Mouse (Mus musculus): Measurements from ENCODE around the gene Sdsl. TPM values are rescaled to one million over a fixed set of nuclear protein-coding genes. Genes with fewer than 3 reads are reported as not detected.
A peak's percentile ranks its signal among the peaks of the same experiment; 100 is the strongest.

Sdsl gene
- polyA plus RNA-seq, 1 experiment from 2014 or later = 8.2 TPM

DNA sequence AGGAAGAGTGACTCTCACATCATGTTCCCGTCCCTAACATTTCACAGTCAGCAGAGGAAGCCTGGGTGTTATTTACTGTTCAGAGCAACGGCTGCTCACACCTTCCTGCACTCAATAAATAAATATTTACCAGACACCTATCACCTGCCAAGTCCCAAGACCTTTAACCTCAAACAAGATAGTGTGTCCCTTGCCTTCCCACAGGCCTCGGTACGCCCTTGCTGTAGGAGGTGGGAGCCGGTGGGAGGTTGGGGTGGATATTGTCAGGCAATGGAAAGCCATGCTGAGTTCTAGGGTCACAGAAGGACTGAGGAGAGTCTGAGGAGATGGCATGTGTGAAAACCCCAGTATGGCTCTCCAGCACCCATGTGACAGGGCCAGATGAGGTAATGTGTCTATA is 4.3 kb downstream of the Sdsl start:
- WGBS (ENCODE audit: insufficient replicate concordance) = 51% methylated on average over 5 of the region's 5 CpGs
- no peaks in the 10 kb centered on the region; the same call in 1 of the 2 replicates for H3K27me3 ChIP-seq (ENCODE audit: control insufficient read depth, insufficient read depth, low read depth, low read length)
- H3K27ac ChIP-seq (ENCODE audit: low read length) = peak overlapping the region; percentile 37; the same call in 1 of the 2 replicates
- H3K4me3 ChIP-seq (ENCODE audit: low read depth, low read length) = no peak overlapping the region
- H3K9ac ChIP-seq (ENCODE audit: low read depth, low read length) = no peak overlapping the region
- ATAC-seq (ENCODE audit: low read depth) = peak; percentile 70
- peaks cover 3% of the 10 kb centered on the region for H3K9me3 ChIP-seq (replicated peaks; ENCODE audit: control insufficient read depth, low read length)
- H3K36me3 ChIP-seq (ENCODE audit: control insufficient read depth, insufficient read depth) = no peaks in the 10 kb centered on the region
- H3K4me2 ChIP-seq (ENCODE audit: low read depth, low read length) = no peak overlapping the region
- H3K4me1 ChIP-seq (ENCODE audit: control insufficient read depth, low read depth, low read length) = peaks cover 3% of the 10 kb centered on the region; the same call in 1 of the 2 replicates

DNA sequence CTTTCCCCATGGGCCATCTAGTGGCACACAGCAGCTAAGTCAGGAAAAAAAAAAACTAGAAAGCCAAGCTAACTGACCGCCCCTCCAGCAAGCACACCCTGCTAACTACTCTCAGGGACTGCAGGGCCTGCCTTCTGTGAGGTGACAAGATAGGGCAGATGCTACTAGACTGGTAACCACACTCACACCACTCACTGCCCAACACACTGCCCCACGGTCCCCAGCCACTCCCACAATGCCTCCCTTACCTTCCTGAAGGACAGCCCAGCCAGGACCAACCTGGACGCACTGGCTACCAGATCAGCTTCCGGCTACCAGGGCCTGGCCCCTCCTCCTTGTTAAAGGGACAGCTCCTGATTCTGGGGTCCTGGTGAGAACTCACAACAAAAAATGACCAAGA is 5.6 kb downstream of the Sdsl start:
- no peak; the same call in 1 of the 2 replicates for ATAC-seq (ENCODE audit: low read depth)
- Histone ChIP-seq H3K4me1 (ENCODE audit: control insufficient read depth, low read depth, low read length) (peaks cover 3% of the 10 kb centered on the region; the same call in 1 of the 2 replicates), H3K27me3 (ENCODE audit: control insufficient read depth, insufficient read depth, low read depth, low read length) (peaks cover 7% of the 10 kb centered on the region), H3K4me2 (ENCODE audit: low read depth, low read length) (peak overlapping the region; percentile 17; the same call in 1 of the 2 replicates), H3K9ac (ENCODE audit: low read depth, low read length) (peak overlapping the region; percentile 7; the same call in 1 of the 2 replicates), H3K36me3 (ENCODE audit: control insufficient read depth, insufficient read depth) (no peaks in the 10 kb centered on the region), H3K4me3 (ENCODE audit: low read depth, low read length) (no peak overlapping the region; the same call in 1 of the 2 replicates), H3K9me3 (replicated peaks; ENCODE audit: control insufficient read depth, low read length) (peaks cover 3% of the 10 kb centered on the region), H3K27ac (ENCODE audit: low read length) (peak overlapping the region; percentile 1; the same call in 1 of the 2 replicates)
- WGBS (ENCODE audit: insufficient replicate concordance) = 21% methylated on average over 4 of the region's 4 CpGs

DNA sequence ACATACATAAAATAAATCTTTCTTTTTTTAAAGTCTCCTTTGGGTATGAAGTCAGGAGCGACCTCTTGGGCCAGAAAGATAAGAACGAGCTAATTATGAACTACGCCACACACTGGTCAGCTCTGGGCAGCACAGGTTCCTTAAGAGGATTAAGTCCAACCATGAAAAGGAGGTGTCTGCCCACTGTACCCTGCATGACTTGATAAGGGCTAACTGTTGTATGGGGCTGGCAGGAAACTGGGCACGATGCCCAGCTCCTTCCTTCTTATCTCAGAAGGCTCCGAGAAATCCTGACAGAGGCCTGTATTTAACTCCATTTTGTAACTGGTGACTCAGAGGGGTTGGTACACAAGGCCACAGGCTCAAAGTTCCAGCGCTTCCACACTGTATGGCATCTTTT is 6.8 kb downstream of the Sdsl start:
- no peak overlapping the region for H3K27ac ChIP-seq (ENCODE audit: low read length)
- H3K4me2 ChIP-seq (ENCODE audit: low read depth, low read length) = no peak overlapping the region
- H3K9ac ChIP-seq (ENCODE audit: low read depth, low read length) = no peak overlapping the region
- H3K9me3 ChIP-seq (replicated peaks; ENCODE audit: control insufficient read depth, low read length) = peaks cover 3% of the 10 kb centered on the region
- peaks cover 3% of the 10 kb centered on the region; the same call in 1 of the 2 replicates for H3K4me1 ChIP-seq (ENCODE audit: control insufficient read depth, low read depth, low read length)
- no peaks in the 10 kb centered on the region for H3K36me3 ChIP-seq (ENCODE audit: control insufficient read depth, insufficient read depth)
- WGBS (ENCODE audit: insufficient replicate concordance) = 44% methylated on average over 6 of the region's 6 CpGs
- H3K4me3 ChIP-seq (ENCODE audit: low read depth, low read length) = no peak overlapping the region
- peak; percentile 47 for ATAC-seq (ENCODE audit: low read depth)
- peaks cover 9% of the 10 kb centered on the region for H3K27me3 ChIP-seq (ENCODE audit: control insufficient read depth, insufficient read depth, low read depth, low read length)

DNA sequence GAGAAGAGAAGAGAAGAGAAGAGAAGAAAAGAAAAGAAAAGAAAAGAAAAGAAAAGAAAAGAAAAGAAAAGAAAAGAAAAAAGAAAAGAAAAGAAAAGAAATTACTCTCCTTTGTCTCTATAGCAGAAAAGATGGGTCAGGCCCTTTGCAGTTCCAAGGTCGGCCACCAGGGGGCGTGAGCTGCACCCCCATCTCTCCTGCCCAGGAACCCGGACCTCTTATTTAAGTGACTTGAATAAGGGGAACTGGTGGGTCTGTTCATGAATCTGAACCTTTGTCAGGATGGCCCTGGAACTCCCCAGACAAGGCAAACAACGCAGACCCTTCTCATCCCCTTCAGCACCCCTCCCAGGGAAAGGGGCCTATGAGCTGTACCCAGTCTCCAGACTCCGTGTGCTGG is 7.5 kb downstream of the Sdsl start:
- Histone ChIP-seq H3K4me3 (ENCODE audit: low read depth, low read length) (no peak overlapping the region), H3K27ac (ENCODE audit: low read length) (no peak overlapping the region), H3K4me2 (ENCODE audit: low read depth, low read length) (no peak overlapping the region), H3K36me3 (ENCODE audit: control insufficient read depth, insufficient read depth) (no peaks in the 10 kb centered on the region), H3K4me1 (ENCODE audit: control insufficient read depth, low read depth, low read length) (peaks cover 3% of the 10 kb centered on the region; the same call in 1 of the 2 replicates), H3K9me3 (replicated peaks; ENCODE audit: control insufficient read depth, low read length) (peaks cover 3% of the 10 kb centered on the region), H3K9ac (ENCODE audit: low read depth, low read length) (no peak overlapping the region), H3K27me3 (ENCODE audit: control insufficient read depth, insufficient read depth, low read depth, low read length) (peaks cover 11% of the 10 kb centered on the region)
- 32% methylated on average over 5 of the region's 5 CpGs for WGBS (ENCODE audit: insufficient replicate concordance)
- ATAC-seq (ENCODE audit: low read depth) = no peak

DNA sequence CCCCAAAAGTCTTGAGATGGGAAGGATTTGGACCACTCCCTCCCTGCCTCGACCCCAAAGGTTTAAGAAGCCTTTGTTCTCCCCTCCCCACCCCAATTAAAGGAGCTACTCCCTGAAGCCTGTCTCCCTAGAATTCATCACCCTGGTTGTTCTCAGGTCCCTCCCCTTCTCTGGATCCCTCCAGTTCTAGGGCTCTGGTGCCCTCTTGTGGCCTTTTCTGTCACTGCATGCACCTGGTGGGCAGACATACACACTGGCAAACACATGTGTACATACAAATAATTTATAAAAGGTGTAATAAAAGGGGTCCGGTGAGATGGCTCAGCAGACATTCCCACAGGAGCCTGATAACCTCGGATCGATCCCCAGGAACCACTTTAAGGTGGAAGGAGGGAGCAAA is 8.3 kb downstream of the Sdsl start:
- no peak for ATAC-seq (ENCODE audit: low read depth)
- no peak overlapping the region for H3K9ac ChIP-seq (ENCODE audit: low read depth, low read length)
- peaks cover 3% of the 10 kb centered on the region; the same call in 1 of the 2 replicates for H3K4me1 ChIP-seq (ENCODE audit: control insufficient read depth, low read depth, low read length)
- H3K9me3 ChIP-seq (replicated peaks; ENCODE audit: control insufficient read depth, low read length) = peaks cover 3% of the 10 kb centered on the region
- 60% methylated on average over 4 of the region's 4 CpGs for WGBS (ENCODE audit: insufficient replicate concordance)
- no peak overlapping the region for H3K27ac ChIP-seq (ENCODE audit: low read length)
- H3K27me3 ChIP-seq (ENCODE audit: control insufficient read depth, insufficient read depth, low read depth, low read length) = peaks cover 11% of the 10 kb centered on the region
- no peak overlapping the region for H3K4me2 ChIP-seq (ENCODE audit: low read depth, low read length)
- no peak overlapping the region for H3K4me3 ChIP-seq (ENCODE audit: low read depth, low read length)
- no peaks in the 10 kb centered on the region for H3K36me3 ChIP-seq (ENCODE audit: control insufficient read depth, insufficient read depth)

DNA sequence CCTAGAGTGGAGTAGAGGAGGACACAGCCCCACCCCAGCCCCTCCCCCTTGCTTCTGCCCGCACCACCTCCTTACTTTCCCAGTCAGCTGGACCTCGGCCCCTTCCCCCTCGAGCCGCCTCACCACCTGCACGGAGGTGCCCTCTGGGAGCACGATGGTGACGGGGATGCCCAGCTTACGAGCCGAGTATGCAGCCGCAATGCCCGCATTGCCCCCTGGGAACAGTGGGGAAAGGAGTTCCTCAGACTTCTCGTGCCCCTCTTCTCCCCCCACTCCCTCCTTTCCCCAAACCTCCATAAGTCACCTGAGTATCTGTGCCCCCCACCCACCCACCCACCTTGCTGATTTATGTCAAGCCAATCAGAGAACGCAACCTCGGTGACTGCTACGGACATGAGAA is 10.7 kb downstream of the Sdsl start:
- Histone ChIP-seq H3K4me3 (ENCODE audit: low read depth, low read length) (no peak overlapping the region), H3K27me3 (ENCODE audit: control insufficient read depth, insufficient read depth, low read depth, low read length) (peaks cover 11% of the 10 kb centered on the region), H3K4me1 (ENCODE audit: control insufficient read depth, low read depth, low read length) (peaks cover 3% of the 10 kb centered on the region; the same call in 1 of the 2 replicates), H3K4me2 (ENCODE audit: low read depth, low read length) (no peak overlapping the region), H3K9ac (ENCODE audit: low read depth, low read length) (no peak overlapping the region), H3K36me3 (ENCODE audit: control insufficient read depth, insufficient read depth) (no peaks in the 10 kb centered on the region), H3K9me3 (replicated peaks; ENCODE audit: control insufficient read depth, low read length) (peaks cover 3% of the 10 kb centered on the region), H3K27ac (ENCODE audit: low read length) (no peak overlapping the region)
- ATAC-seq (ENCODE audit: low read depth) = no peak
- WGBS (ENCODE audit: insufficient replicate concordance) = 65% methylated on average over 15 of the region's 15 CpGs

DNA sequence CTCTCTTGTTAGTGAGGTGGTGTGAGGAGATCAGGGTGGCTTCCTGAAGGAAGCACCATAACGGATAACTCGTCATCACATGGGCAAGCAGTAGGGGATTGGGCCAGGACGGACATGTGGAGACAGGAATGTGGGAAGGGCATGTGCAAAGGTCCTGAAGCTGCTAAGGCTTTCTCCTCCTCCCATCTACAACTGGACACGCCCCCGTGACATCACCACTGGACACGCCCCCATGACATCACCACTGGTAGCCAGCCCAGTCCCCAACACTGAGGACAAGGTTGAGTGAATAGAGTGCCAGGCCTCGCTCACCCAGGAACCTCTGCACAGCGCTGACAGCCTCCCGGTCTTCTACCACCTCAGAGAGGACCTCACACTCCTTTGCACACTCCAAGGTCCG is 13.5 kb downstream of the Sdsl start:
- Histone ChIP-seq H3K4me3 (ENCODE audit: low read depth, low read length) (no peak overlapping the region), H3K9ac (ENCODE audit: low read depth, low read length) (no peak overlapping the region), H3K9me3 (replicated peaks; ENCODE audit: control insufficient read depth, low read length) (peaks cover under 1% of the 10 kb centered on the region; the same call in 1 of the 2 replicates), H3K27me3 (ENCODE audit: control insufficient read depth, insufficient read depth, low read depth, low read length) (peaks cover 20% of the 10 kb centered on the region), H3K27ac (ENCODE audit: low read length) (no peak overlapping the region), H3K4me2 (ENCODE audit: low read depth, low read length) (no peak overlapping the region), H3K4me1 (ENCODE audit: control insufficient read depth, low read depth, low read length) (no peaks in the 10 kb centered on the region), H3K36me3 (ENCODE audit: control insufficient read depth, insufficient read depth) (no peaks in the 10 kb centered on the region)
- 53% methylated on average over 10 of the region's 10 CpGs for WGBS (ENCODE audit: insufficient replicate concordance)
- no peak for ATAC-seq (ENCODE audit: low read depth)

DNA sequence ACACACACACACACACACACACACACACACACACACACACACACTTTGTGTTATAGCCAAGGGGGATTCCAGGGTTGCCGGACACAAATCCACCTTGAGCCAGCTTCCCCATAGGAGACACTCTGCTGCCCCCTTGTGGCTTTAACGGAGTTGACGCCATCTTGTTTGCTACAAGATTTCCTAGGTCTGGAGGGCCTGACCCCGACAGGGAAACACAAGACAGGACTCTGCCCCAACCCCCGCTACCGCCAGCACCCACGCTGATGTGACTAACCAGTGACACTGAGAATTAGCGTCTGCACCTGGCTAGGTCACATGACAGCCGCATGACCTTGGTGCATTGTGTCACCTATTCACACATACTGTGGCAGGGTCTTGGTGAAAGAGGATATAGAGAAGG is 15.0 kb downstream of the Sdsl start:
- no peak for ATAC-seq (ENCODE audit: low read depth)
- peaks cover 14% of the 10 kb centered on the region for H3K27me3 ChIP-seq (ENCODE audit: control insufficient read depth, insufficient read depth, low read depth, low read length)
- 10% methylated on average over 9 of the region's 9 CpGs for WGBS (ENCODE audit: insufficient replicate concordance)

DNA sequence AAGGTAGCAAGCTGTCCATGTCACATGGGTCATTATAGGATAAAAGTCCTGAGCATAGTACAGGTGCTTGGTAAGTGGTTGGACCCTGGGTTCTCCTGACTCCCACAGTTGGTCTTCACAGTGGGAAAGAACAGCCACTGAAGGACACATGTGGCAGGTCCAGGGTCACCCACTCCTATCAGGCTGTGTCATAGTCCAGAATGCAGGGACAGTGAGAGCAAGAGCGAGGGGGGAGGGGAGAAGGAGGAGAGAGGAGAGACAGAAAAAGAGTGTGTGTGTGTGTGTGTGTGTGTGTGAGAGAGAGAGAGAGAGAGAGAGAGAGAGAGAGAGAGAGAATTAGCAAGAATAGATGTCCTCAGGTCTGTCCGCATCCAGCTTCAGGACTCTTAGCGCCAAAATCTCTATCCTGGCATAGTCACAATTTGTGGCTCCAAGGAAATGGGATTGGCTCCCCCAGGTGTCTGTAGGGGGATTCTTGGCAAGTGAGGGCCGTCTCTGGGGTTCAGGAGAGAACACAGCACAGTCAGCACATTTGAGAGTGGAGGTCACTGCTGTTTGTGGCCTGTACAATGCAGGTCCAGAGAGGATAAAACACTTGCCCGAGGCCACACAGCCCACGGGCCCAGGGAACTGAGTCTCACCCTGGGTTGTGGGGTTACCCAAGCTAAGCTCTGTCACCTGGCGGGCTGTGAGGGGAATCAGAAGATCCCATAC is 15.6 kb downstream of the Sdsl start:
- no peak overlapping the region for H3K4me3 ChIP-seq (ENCODE audit: low read depth, low read length)
- H3K9me3 ChIP-seq (replicated peaks; ENCODE audit: control insufficient read depth, low read length) = no peaks in the 10 kb centered on the region
- H3K4me2 ChIP-seq (ENCODE audit: low read depth, low read length) = no peak overlapping the region
- H3K36me3 ChIP-seq (ENCODE audit: control insufficient read depth, insufficient read depth) = no peaks in the 10 kb centered on the region
- H3K9ac ChIP-seq (ENCODE audit: low read depth, low read length) = no peak overlapping the region
- no peak overlapping the region for H3K27ac ChIP-seq (ENCODE audit: low read length)
- no peak for ATAC-seq (ENCODE audit: low read depth)
- no peaks in the 10 kb centered on the region for H3K4me1 ChIP-seq (ENCODE audit: control insufficient read depth, low read depth, low read length)
- WGBS (ENCODE audit: insufficient replicate concordance) = 39% methylated on average over 7 of the region's 7 CpGs
- peaks cover 13% of the 10 kb centered on the region for H3K27me3 ChIP-seq (ENCODE audit: control insufficient read depth, insufficient read depth, low read depth, low read length)

More for the DNA sequence above, 15.0 kb downstream of the Sdsl start:
- no peaks in the 10 kb centered on the region for H3K36me3 ChIP-seq (ENCODE audit: control insufficient read depth, insufficient read depth)
- H3K4me3 ChIP-seq (ENCODE audit: low read depth, low read length) = no peak overlapping the region
- H3K4me2 ChIP-seq (ENCODE audit: low read depth, low read length) = no peak overlapping the region
- H3K27ac ChIP-seq (ENCODE audit: low read length) = no peak overlapping the region
- no peak overlapping the region for H3K9ac ChIP-seq (ENCODE audit: low read depth, low read length)
- H3K4me1 ChIP-seq (ENCODE audit: control insufficient read depth, low read depth, low read length) = no peaks in the 10 kb centered on the region
- no peaks in the 10 kb centered on the region for H3K9me3 ChIP-seq (replicated peaks; ENCODE audit: control insufficient read depth, low read length)
